Mouse (Mus musculus) spleen, adult 2 months (tissue): ENCODE measurements at regions not wholly inside any gene's neighbourhood (a gene's known extent, or its start where the extent isn't known, plus 50 kb on each side); places are given as distances from the start of the nearest gene placed in this dataset.

Experiments
- CTCF ChIP-seq: fragments of 200-500 bp; IDR thresholded peaks from 2 replicates; pipeline ENCODE4 v1.5.1; 2011; ENCODE audit warnings: mild to moderate bottlenecking, inconsistent platforms; ENCODE audit not compliant: insufficient read depth, insufficient read length, insufficient replicate concordance; ENCODE audit errors: extremely low read depth
- POLR2A ChIP-seq: fragments of 200-500 bp; IDR thresholded peaks from 2 replicates; pipeline ENCODE4 v1.6.1; 2011; ENCODE audit warnings: low read depth, low read length, inconsistent platforms

DNA sequence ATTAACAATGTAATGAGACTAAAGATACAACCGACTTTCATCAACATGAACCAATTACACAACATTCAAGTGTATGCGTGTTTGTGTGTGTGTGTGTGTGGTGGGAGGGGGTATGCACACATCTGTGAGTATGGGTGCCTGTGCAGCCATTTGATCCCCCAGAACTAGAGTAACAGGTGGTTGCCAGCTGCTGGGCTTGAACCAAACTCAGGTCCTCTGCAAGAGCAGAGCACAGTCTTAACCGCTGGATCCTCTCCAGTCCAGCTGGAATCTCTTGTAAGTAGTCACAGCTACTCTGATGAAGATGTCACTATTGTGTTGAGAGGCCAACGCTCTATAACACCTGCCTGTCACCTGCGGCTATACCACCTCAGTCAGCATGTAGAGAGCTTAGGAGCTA, 286.2 kb downstream of the Matn1 start:
- TF ChIP-seq CTCF (no peak), POLR2A (no peak)
